Mouse (Mus musculus) E14TG2a.4 (cell line): ENCODE results near the gene Abca12.

Experiments used
- H3K27me3 ChIP-seq: 2 replicates; pipeline ENCODE4 v1.6.1; 2014; ENCODE audit warnings: low read length, control low read depth; ENCODE audit not compliant: insufficient read depth
- H3K36me3 ChIP-seq: 2 replicates; pipeline ENCODE4 v1.6.1; 2014; ENCODE audit warnings: low read length, control low read depth; ENCODE audit not compliant: insufficient read depth
- H3K4me1 ChIP-seq: replicated peaks from 2 replicates; pipeline ENCODE4 v1.6.1; 2014; ENCODE audit warnings: low read depth, low read length, control low read depth
- H3K4me3 ChIP-seq: replicated peaks from 2 replicates; pipeline ENCODE4 v1.5.1; 2014; ENCODE audit warnings: mild to moderate bottlenecking, low read length
- H3K9me3 ChIP-seq: 2 replicates; pipeline ENCODE4 v1.6.1; 2014; ENCODE audit warnings: low read length, control low read depth
- CTCF ChIP-seq: conservative IDR thresholded peaks from 2 replicates; pipeline ENCODE4 v1.5.1; 2014; ENCODE audit warnings: low read length
- NANOG ChIP-seq: IDR thresholded peaks from 2 replicates; pipeline ENCODE4 v1.6.1; 2014; ENCODE audit warnings: borderline replicate concordance, low read length, mixed read lengths
- POU5F1 ChIP-seq: IDR thresholded peaks from 2 replicates; pipeline ENCODE4 v1.6.1; 2014; ENCODE audit warnings: low read length, borderline replicate concordance

Gene Abca12

GRCm38 (mm10) chr1:71367770-71368169 is 46.9 kb downstream of the Abca12 start:
- H3K4me1 ChIP-seq: no peaks in the 10 kb centered on the region; the same call in 1 of the 2 replicates
- H3K27me3 ChIP-seq: no peaks in the 10 kb centered on the region
- H3K9me3 ChIP-seq: no peaks in the 10 kb centered on the region
- no peaks in the 10 kb centered on the region for H3K36me3 ChIP-seq
- no peak overlapping the region for H3K4me3 ChIP-seq
- TF ChIP-seq NANOG (no peak), CTCF (no peak), POU5F1 (no peak)

GRCm38 (mm10) chr1:71342861-71343554 is 71.7 kb downstream of the Abca12 start:
- H3K4me1 ChIP-seq: no peaks in the 10 kb centered on the region
- H3K36me3 ChIP-seq: no peaks in the 10 kb centered on the region
- no peaks in the 10 kb centered on the region for H3K27me3 ChIP-seq
- no peaks in the 10 kb centered on the region for H3K9me3 ChIP-seq
- no peak overlapping the region for H3K4me3 ChIP-seq
- TF ChIP-seq NANOG: no peak

- no peaks in the 10 kb centered on the region for H3K4me1 ChIP-seq
Measured at GRCm38 (mm10) chr1:71342261-71342594, 72.5 kb downstream of the Abca12 start.

GRCm38 (mm10) chr1:71341370-71342260 is 73.1 kb downstream of the Abca12 start:
- Histone ChIP-seq H3K27me3 (no peaks in the 10 kb centered on the region), H3K36me3 (no peaks in the 10 kb centered on the region), H3K4me3 (no peak overlapping the region), H3K9me3 (no peaks in the 10 kb centered on the region), H3K4me1 (no peaks in the 10 kb centered on the region)
- TF ChIP-seq CTCF: no peak
- TF ChIP-seq POU5F1: no peak
- no peak for TF ChIP-seq NANOG

More at GRCm38 (mm10) chr1:71342261-71342594, 72.5 kb downstream of the Abca12 start:
- Histone ChIP-seq H3K9me3 (no peaks in the 10 kb centered on the region), H3K27me3 (no peaks in the 10 kb centered on the region), H3K4me3 (no peak overlapping the region), H3K36me3 (no peaks in the 10 kb centered on the region)
- TF ChIP-seq NANOG (no peak), CTCF (no peak), POU5F1 (no peak)

- no peak for TF ChIP-seq CTCF
- no peak for TF ChIP-seq POU5F1
- TF ChIP-seq NANOG: no peak
- Histone ChIP-seq H3K27me3 (no peaks in the 10 kb centered on the region), H3K36me3 (no peaks in the 10 kb centered on the region), H3K9me3 (no peaks in the 10 kb centered on the region), H3K4me3 (no peak overlapping the region), H3K4me1 (no peaks in the 10 kb centered on the region)
Measured at GRCm38 (mm10) chr1:71338548-71339340, 76.0 kb downstream of the Abca12 start.

GRCm38 (mm10) chr1:71330349-71330748 is 84.4 kb downstream of the Abca12 start:
- H3K27me3 ChIP-seq: no peaks in the 10 kb centered on the region
- no peaks in the 10 kb centered on the region for H3K36me3 ChIP-seq
- no peak overlapping the region for H3K4me3 ChIP-seq
- no peak for TF ChIP-seq NANOG
- H3K9me3 ChIP-seq: no peaks in the 10 kb centered on the region
- H3K4me1 ChIP-seq: no peaks in the 10 kb centered on the region

- Histone ChIP-seq H3K4me1 (no peaks in the 10 kb centered on the region), H3K4me3 (no peak overlapping the region), H3K36me3 (no peaks in the 10 kb centered on the region), H3K27me3 (no peaks in the 10 kb centered on the region), H3K9me3 (no peaks in the 10 kb centered on the region)
- no peak for TF ChIP-seq NANOG
- no peak for TF ChIP-seq CTCF
- no peak for TF ChIP-seq POU5F1
Measured at GRCm38 (mm10) chr1:71312171-71312570, 102.5 kb downstream of the Abca12 start.

GRCm38 (mm10) chr1:71310614-71311013 is 104.1 kb downstream of the Abca12 start:
- no peak overlapping the region for H3K4me3 ChIP-seq
- no peaks in the 10 kb centered on the region for H3K4me1 ChIP-seq
- no peaks in the 10 kb centered on the region for H3K36me3 ChIP-seq
- no peaks in the 10 kb centered on the region for H3K27me3 ChIP-seq
- TF ChIP-seq POU5F1 (no peak), CTCF (no peak), NANOG (no peak)
- H3K9me3 ChIP-seq: no peaks in the 10 kb centered on the region
